Mouse (Mus musculus): ENCODE results near the gene Ints2. TPM values are rescaled to one million over a fixed set of nuclear protein-coding genes. Genes with fewer than 3 reads are reported as not detected.
"Not testable (repeated sequence)": the region's sequence is repeated elsewhere in the genome, so short reads cannot be mapped to it uniquely, and the experiment has no call there.

The Ints2 gene
- 34.2 and 37.5 TPM in 2 replicates for polyA plus RNA-seq (2015; fragmentation: Nextera tagmentation; extraction: Ambion mirVana)

GRCm38 (mm10) chr11:86257460-86258076 is at the start of gene Ints2:
TSS of gene Ints2 (minus strand) at chr11:86257575.
- Histone ChIP-seq H3K4me1 (peaks cover 16% of the 10 kb centered on the region), H3K36me3 (ENCODE audit: poor library complexity, severe bottlenecking) (peaks cover 8% of the 10 kb centered on the region; the same call in 1 of the 2 replicates), H3K9ac (peak within 1 kb of the TSS; percentile 94), H3K27ac (peak within 1 kb of the TSS; percentile 64), H3K9me3 (replicated peaks) (no peaks in the 10 kb centered on the region), H3K27me3 (no peaks in the 10 kb centered on the region), H3K4me2 (peak within 1 kb of the TSS; percentile 78), H3K4me3 (peak within 1 kb of the TSS; percentile 75)
- ATAC-seq, result peak; percentile 98
- 7% methylated on average over 32 of the region's 32 CpGs for WGBS

- H3K27me3 ChIP-seq; H3K27ac ChIP-seq; H3K4me3 ChIP-seq; H3K9me3 ChIP-seq (replicated peaks); ATAC-seq; H3K4me1 ChIP-seq; H3K9ac ChIP-seq; H3K4me2 ChIP-seq: not testable (repeated sequence)
- WGBS, result 95% methylated on average over 10 of the region's 10 CpGs
- H3K36me3 ChIP-seq (ENCODE audit: poor library complexity, severe bottlenecking), result peaks cover 30% of the 10 kb centered on the region
Measured at GRCm38 (mm10) chr11:86292201-86292600, 34.8 kb upstream of the Ints2 start.

GRCm38 (mm10) chr11:86291714-86292113 is 34.3 kb upstream of the Ints2 start:
- Histone ChIP-seq H3K4me1 (no peaks in the 10 kb centered on the region), H3K9me3 (replicated peaks) (no peaks in the 10 kb centered on the region), H3K9ac (no peak overlapping the region), H3K4me2 (no peak overlapping the region), H3K4me3 (no peak overlapping the region), H3K36me3 (ENCODE audit: poor library complexity, severe bottlenecking) (peaks cover 26% of the 10 kb centered on the region), H3K27ac (no peak overlapping the region), H3K27me3 (no peaks in the 10 kb centered on the region)
- ATAC-seq, result no peak
- 97% methylated on average over 6 of the region's 6 CpGs for WGBS

- Histone ChIP-seq H3K9me3 (replicated peaks) (no peaks in the 10 kb centered on the region), H3K4me3 (no peak overlapping the region), H3K4me1 (no peaks in the 10 kb centered on the region), H3K9ac (no peak overlapping the region), H3K4me2 (no peak overlapping the region), H3K36me3 (ENCODE audit: poor library complexity, severe bottlenecking) (peaks cover 78% of the 10 kb centered on the region), H3K27ac (no peak overlapping the region), H3K27me3 (no peaks in the 10 kb centered on the region)
- no peak for ATAC-seq
- 92% methylated on average over 8 of the region's 8 CpGs for WGBS
Measured at GRCm38 (mm10) chr11:86285729-86286128, 28.4 kb upstream of the Ints2 start.

GRCm38 (mm10) chr11:86278442-86279102 is 21.2 kb upstream of the Ints2 start:
- H3K36me3 ChIP-seq (ENCODE audit: poor library complexity, severe bottlenecking), result peaks cover 84% of the 10 kb centered on the region
- H3K27ac ChIP-seq, result no peak overlapping the region
- H3K4me2 ChIP-seq, result no peak overlapping the region
- no peaks in the 10 kb centered on the region for H3K27me3 ChIP-seq
- no peaks in the 10 kb centered on the region for H3K4me1 ChIP-seq
- WGBS, result 95% methylated on average over 6 of the region's 6 CpGs
- H3K9ac ChIP-seq, result no peak overlapping the region
- no peak for ATAC-seq
- H3K4me3 ChIP-seq, result no peak overlapping the region
- H3K9me3 ChIP-seq (replicated peaks), result no peaks in the 10 kb centered on the region

- ATAC-seq, result peak; percentile 67
- WGBS, result under 1% methylated on average over 22 of the region's 22 CpGs
- peaks cover 13% of the 10 kb centered on the region for H3K36me3 ChIP-seq (ENCODE audit: poor library complexity, severe bottlenecking)
Measured at GRCm38 (mm10) chr11:86257054-86257453, 321 bp downstream of the Ints2 start.

GRCm38 (mm10) chr11:86253342-86253741 is 4.0 kb downstream of the Ints2 start:
- Histone ChIP-seq H3K4me2 (no peak overlapping the region), H3K4me3 (no peak overlapping the region), H3K9ac (no peak overlapping the region), H3K4me1 (peaks cover 16% of the 10 kb centered on the region), H3K27ac (no peak overlapping the region), H3K36me3 (ENCODE audit: poor library complexity, severe bottlenecking) (peaks cover 42% of the 10 kb centered on the region), H3K9me3 (replicated peaks) (no peaks in the 10 kb centered on the region), H3K27me3 (no peaks in the 10 kb centered on the region)
- WGBS, result 80% methylated on average over 1 of the region's 1 CpGs
- no peak for ATAC-seq

More at GRCm38 (mm10) chr11:86257054-86257453, 321 bp downstream of the Ints2 start:
- Histone ChIP-seq H3K9me3 (replicated peaks) (no peaks in the 10 kb centered on the region), H3K9ac (peak overlapping the region; percentile 94), H3K4me3 (peak overlapping the region; percentile 75), H3K27me3 (no peaks in the 10 kb centered on the region), H3K4me1 (peaks cover 16% of the 10 kb centered on the region), H3K4me2 (peak overlapping the region; percentile 78), H3K27ac (peak overlapping the region; percentile 64)

GRCm38 (mm10) chr11:86232446-86232845 is 24.9 kb downstream of the Ints2 start:
- H3K9me3 ChIP-seq (replicated peaks), result no peaks in the 10 kb centered on the region
- no peaks in the 10 kb centered on the region for H3K27me3 ChIP-seq
- H3K27ac ChIP-seq, result no peak overlapping the region
- ATAC-seq, result no peak
- H3K4me2 ChIP-seq, result no peak overlapping the region
- H3K9ac ChIP-seq, result no peak overlapping the region
- WGBS, result 91% methylated on average over 4 of the region's 4 CpGs
- H3K4me1 ChIP-seq, result no peaks in the 10 kb centered on the region
- H3K36me3 ChIP-seq (ENCODE audit: poor library complexity, severe bottlenecking), result peaks cover 64% of the 10 kb centered on the region
- H3K4me3 ChIP-seq, result no peak overlapping the region

- H3K4me3 ChIP-seq, result no peak overlapping the region
- no peaks in the 10 kb centered on the region for H3K9me3 ChIP-seq (replicated peaks)
- no peaks in the 10 kb centered on the region for H3K4me1 ChIP-seq
- H3K4me2 ChIP-seq, result no peak overlapping the region
- WGBS, result 97% methylated on average over 13 of the region's 13 CpGs
- no peak overlapping the region for H3K9ac ChIP-seq
- no peak overlapping the region for H3K27ac ChIP-seq
- H3K27me3 ChIP-seq, result no peaks in the 10 kb centered on the region
- no peak for ATAC-seq
- H3K36me3 ChIP-seq (ENCODE audit: poor library complexity, severe bottlenecking), result peaks cover 65% of the 10 kb centered on the region
Measured at GRCm38 (mm10) chr11:86231781-86232350, 25.5 kb downstream of the Ints2 start.

- 84% methylated on average over 8 of the region's 8 CpGs for WGBS
- Histone ChIP-seq H3K4me1 (no peaks in the 10 kb centered on the region), H3K27ac (no peak overlapping the region), H3K4me3 (no peak overlapping the region), H3K36me3 (ENCODE audit: poor library complexity, severe bottlenecking) (peaks cover 73% of the 10 kb centered on the region), H3K9me3 (replicated peaks) (no peaks in the 10 kb centered on the region), H3K27me3 (no peaks in the 10 kb centered on the region), H3K4me2 (no peak overlapping the region), H3K9ac (no peak overlapping the region)
- no peak for ATAC-seq
Measured at GRCm38 (mm10) chr11:86226646-86227180, 30.7 kb downstream of the Ints2 start.

- 84% methylated on average over 4 of the region's 4 CpGs for WGBS
- no peaks in the 10 kb centered on the region for H3K9me3 ChIP-seq (replicated peaks)
- no peak overlapping the region for H3K4me3 ChIP-seq
- H3K27ac ChIP-seq, result no peak overlapping the region
- no peak overlapping the region for H3K9ac ChIP-seq
- no peaks in the 10 kb centered on the region for H3K4me1 ChIP-seq
- no peaks in the 10 kb centered on the region for H3K27me3 ChIP-seq
- H3K4me2 ChIP-seq, result no peak overlapping the region
- ATAC-seq, result no peak
- H3K36me3 ChIP-seq (ENCODE audit: poor library complexity, severe bottlenecking), result peaks cover 69% of the 10 kb centered on the region
Measured at GRCm38 (mm10) chr11:86225761-86226160, 31.6 kb downstream of the Ints2 start.

- Histone ChIP-seq H3K27ac (no peak overlapping the region), H3K4me3 (no peak overlapping the region), H3K27me3 (no peaks in the 10 kb centered on the region), H3K36me3 (ENCODE audit: poor library complexity, severe bottlenecking) (peaks cover 74% of the 10 kb centered on the region), H3K4me1 (no peaks in the 10 kb centered on the region), H3K9ac (no peak overlapping the region), H3K9me3 (replicated peaks) (no peaks in the 10 kb centered on the region), H3K4me2 (no peak overlapping the region)
- no peak for ATAC-seq
- 79% methylated on average over 1 of the region's 1 CpGs for WGBS
Measured at GRCm38 (mm10) chr11:86211803-86212202, 45.6 kb downstream of the Ints2 start.
